Mouse (Mus musculus) intestine, embryonic 14.5 days (tissue): Measurements from ENCODE around the gene F2rl3. TPM values are rescaled to one million over a fixed set of nuclear protein-coding genes. Genes with fewer than 3 reads are reported as not detected.

ENCODE experiments used
- ATAC-seq: fragments of 200-750 bp; cut with Nextera tagmentation; replicated peaks from 2 replicates; pipeline ENCODE4 v1.8.0; 2017; ENCODE audit warnings: low read depth, moderate number of reproducible peaks, moderate TSS enrichment, moderate library complexity; ENCODE audit not compliant: low FRiP score, low TSS enrichment
- DNase-seq: peaks from one replicate; pipeline ENCODE4 v3.0.0-alpha.2; 2018; ENCODE audit warnings: low spot score
- H3K27ac ChIP-seq: fragments of 300-500 bp; sonication (generic); 2 replicates; pipeline ENCODE4 v1.5.1; 2014; ENCODE audit warnings: low read depth, mild to moderate bottlenecking, control low read depth
- H3K27me3 ChIP-seq: fragments of 300-500 bp; sonication (generic); replicated peaks from 2 replicates; pipeline ENCODE4 v1.6.1; 2014; ENCODE audit warnings: low read length, control low read depth; ENCODE audit not compliant: control insufficient read depth, insufficient read depth
- H3K36me3 ChIP-seq: fragments of 300-500 bp; sonication (generic); 2 replicates; pipeline ENCODE4 v1.6.1; 2014; ENCODE audit warnings: low read length, control low read depth; ENCODE audit not compliant: control insufficient read depth, insufficient read depth
- H3K4me1 ChIP-seq: fragments of 300-500 bp; sonication (generic); replicated peaks from 2 replicates; pipeline ENCODE4 v1.6.1; 2014; ENCODE audit warnings: low read length, control low read depth, mixed read lengths; ENCODE audit not compliant: control insufficient read depth, insufficient read depth
- H3K4me2 ChIP-seq: fragments of 300-500 bp; sonication (generic); 2 replicates; pipeline ENCODE4 v1.6.1; 2014; ENCODE audit warnings: low read length
- H3K4me3 ChIP-seq: fragments of 300-500 bp; sonication (generic); 2 replicates; pipeline ENCODE4 v1.5.1; 2014; ENCODE audit warnings: low read depth, low read length, control low read depth, mixed read lengths
- H3K9ac ChIP-seq: fragments of 300-500 bp; sonication (generic); 2 replicates; pipeline ENCODE4 v1.6.1; 2014; ENCODE audit warnings: mild to moderate bottlenecking, low read length
- H3K9me3 ChIP-seq: fragments of 300-500 bp; sonication (generic); 2 replicates; pipeline ENCODE4 v1.6.1; 2016; ENCODE audit warnings: low read length, control low read depth; ENCODE audit not compliant: control insufficient read depth
- WGBS: fragments of 180-500 bp; shearing (Covaris S2); extraction: QIAGEN DNeasy Blood & Tissue Kit; methylation state at CpG from one replicate; pipeline ENCODE4 v1.1.7; 2014; 5-methylcytosine and 5-hydroxymethylcytosine counted together
- polyA plus RNA-seq: library from polyadenylated mRNA; unstranded; fragments of >200 nt; fragmentation: Nextera tagmentation; extraction: Ambion mirVana; gene quantifications from 2 replicates; pipeline ENCODE4 v1.2.1, GENCODE M21; 2014

F2rl3 gene
- polyA plus RNA-seq, 1 experiment from 2014 or later = 5.8 TPM

DNA sequence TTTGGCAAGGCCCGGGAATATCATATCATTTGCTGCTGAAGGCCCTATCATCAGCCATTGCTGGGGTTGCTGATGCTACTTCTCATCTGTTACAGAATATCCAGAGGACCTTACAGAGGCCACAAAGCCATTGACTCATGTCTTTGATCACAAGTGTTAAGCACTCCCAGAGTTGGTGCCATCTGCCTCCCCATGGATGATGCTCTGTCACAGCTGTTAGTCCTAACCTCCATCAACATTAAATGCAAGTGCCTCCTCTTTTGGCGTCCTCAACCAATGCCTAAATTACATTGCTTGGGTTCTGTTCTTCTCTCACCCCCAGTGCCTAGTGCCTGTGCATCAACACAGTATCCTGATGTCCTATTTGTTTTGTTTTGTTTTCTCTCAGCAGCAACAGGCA lies 39.9 kb downstream of the F2rl3 start:
- H3K9ac ChIP-seq = no peak overlapping the region
- no peak overlapping the region for H3K4me3 ChIP-seq
- DNase-seq (no peak), ATAC-seq (no peak)
- H3K36me3 ChIP-seq = no peaks in the 10 kb centered on the region
- no peak overlapping the region for H3K4me2 ChIP-seq
- H3K4me1 ChIP-seq = no peaks in the 10 kb centered on the region
- H3K27me3 ChIP-seq = no peaks in the 10 kb centered on the region
- 75% methylated on average over 2 of the region's 2 CpGs for WGBS
- no peak overlapping the region for H3K27ac ChIP-seq
- no peaks in the 10 kb centered on the region for H3K9me3 ChIP-seq

GRCm38 (mm10) chr8:72812690-72813089 lies 51.0 kb downstream of the F2rl3 start:
- H3K27me3 ChIP-seq = no peaks in the 10 kb centered on the region
- no peaks in the 10 kb centered on the region for H3K9me3 ChIP-seq
- no peak overlapping the region for H3K4me3 ChIP-seq
- ATAC-seq (no peak), DNase-seq (no peak)
- H3K36me3 ChIP-seq = 0 out of 2 replicates have a peak, but pooled peaks cover 9% of the 10 kb centered on the region
- no peaks in the 10 kb centered on the region for H3K4me1 ChIP-seq
- H3K9ac ChIP-seq = no peak overlapping the region
- H3K27ac ChIP-seq = no peak overlapping the region
- 86% methylated on average over 3 of the region's 3 CpGs for WGBS
- no peak overlapping the region for H3K4me2 ChIP-seq

Other genes with a start within 250 kb of the F2rl3 start
- gene Med26, start 213.6 kb upstream of the F2rl3 start, polyA plus RNA-seq = 13.9 and 14.9 TPM in 2 replicates
- gene Smim7, start 190.8 kb upstream of the F2rl3 start, polyA plus RNA-seq = 129 and 137 TPM in 2 replicates
- 15.7 and 17.8 TPM in 2 replicates for gene Tmem38a, start 189.8 kb upstream of the F2rl3 start, polyA plus RNA-seq
- 0.03 and 0.05 TPM in 2 replicates for gene Nwd1, start 115.2 kb upstream of the F2rl3 start, polyA plus RNA-seq
- 175 and 191 TPM in 2 replicates for gene Sin3b, start 38.6 kb upstream of the F2rl3 start, polyA plus RNA-seq